Comparison of ENCODE assay signal across 9 mouse cellular contexts in the genomic region with DNA sequence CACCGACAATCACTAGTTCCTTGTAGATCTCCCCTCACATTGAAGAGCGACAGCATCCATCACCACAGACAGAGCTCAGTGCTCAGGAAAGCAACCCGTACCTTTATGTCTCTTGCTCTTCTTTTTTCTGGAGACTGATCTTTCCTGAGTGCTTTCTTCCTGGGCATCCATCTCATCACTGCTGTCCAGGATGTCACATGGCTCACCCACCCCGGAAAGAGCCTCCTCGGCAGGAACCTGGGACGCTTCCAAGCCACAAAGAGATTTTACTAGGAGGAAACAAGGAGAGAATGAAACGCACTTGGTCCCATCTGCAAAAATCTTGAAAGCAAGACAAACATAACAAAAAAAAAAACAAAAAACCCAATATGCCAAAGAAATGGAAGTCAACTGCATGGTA. TPM values are rescaled to one million over a fixed set of nuclear protein-coding genes. Genes with fewer than 3 reads are reported as not detected.
DNase-seq lines count a peak whose midpoint lies in the region; ATAC-seq and TF ChIP-seq lines count a peak whose summit lies in the region.
"Had no signal": no experiment of that assay in that cellular context is flagged by ENCODE, and none has a peak within 500 bp of the region (broad histone marks: within the 10 kb centered on the region; RNA-seq: fewer than 3 reads in every experiment).

No protein-coding gene starts in this region.

- 55% methylated on average over 7 of the region's 7 CpGs for WGBS in spleen, adult 2 months
- 89% methylated on average over 7 of the region's 7 CpGs for WGBS in forebrain, embryonic 12.5 days
- 51% methylated on average over 7 of the region's 7 CpGs for WGBS in liver, embryonic 12.5 days (ENCODE audit: insufficient replicate concordance)

- H3K9ac ChIP-seq in forebrain, embryonic 12.5 days, result peak overlapping the region; percentile 93
- H3K9ac ChIP-seq in liver, embryonic 12.5 days, result peak overlapping the region; percentile 91

- no peaks in the 10 kb centered on the region for H3K9me3 ChIP-seq in forebrain, embryonic 12.5 days
- H3K9me3 ChIP-seq in liver, embryonic 12.5 days (replicated peaks), result no peaks in the 10 kb centered on the region

- peaks cover 5% of the 10 kb centered on the region; the same call in 1 of the 2 replicates for H3K4me1 ChIP-seq in spleen, adult 2 months (ENCODE audit: control insufficient read depth, insufficient read depth, insufficient read length)
- peaks cover 15% of the 10 kb centered on the region for H3K4me1 ChIP-seq in forebrain, embryonic 12.5 days
- H3K4me1 ChIP-seq in liver, embryonic 12.5 days, result peaks cover 37% of the 10 kb centered on the region

- TF ChIP-seq CTCF in spleen, adult 2 months (IDR thresholded peaks at IDR 0.05; ENCODE audit: extremely low read depth, insufficient read depth, insufficient read length, insufficient replicate concordance), result no peak

- H3K4me2 ChIP-seq in forebrain, embryonic 12.5 days, result peak overlapping the region; percentile 80
- peak overlapping the region; percentile 87 for H3K4me2 ChIP-seq in liver, embryonic 12.5 days

- H3K27me3 ChIP-seq in spleen, adult 2 months (ENCODE audit: control insufficient read depth, insufficient read depth, low read length), result no peaks in the 10 kb centered on the region
- H3K27me3 ChIP-seq in forebrain, embryonic 12.5 days, result no peaks in the 10 kb centered on the region
- no peaks in the 10 kb centered on the region for H3K27me3 ChIP-seq in liver, embryonic 12.5 days (replicated peaks)

- no peak for ATAC-seq in forebrain, embryonic 12.5 days (ENCODE audit: low FRiP score)
- ATAC-seq in liver, embryonic 12.5 days, result no peak

- H3K4me3 ChIP-seq in spleen, adult 2 months (ENCODE audit: extremely low read depth, insufficient read depth, insufficient read length), result peak overlapping the region; percentile 23
- peak overlapping the region; percentile 92 for H3K4me3 ChIP-seq in forebrain, embryonic 12.5 days (replicated peaks)
- H3K4me3 ChIP-seq in liver, embryonic 12.5 days, result peak overlapping the region; percentile 90

- peaks cover 12% of the 10 kb centered on the region; the same call in 1 of the 2 replicates for H3K36me3 ChIP-seq in spleen, adult 2 months (ENCODE audit: control insufficient read depth, insufficient read depth, low read length)
- H3K36me3 ChIP-seq in forebrain, embryonic 12.5 days (replicated peaks), result peaks cover 31% of the 10 kb centered on the region
- H3K36me3 ChIP-seq in liver, embryonic 12.5 days, result peaks cover 45% of the 10 kb centered on the region

- TF ChIP-seq POLR2A in spleen, adult 2 months (IDR thresholded peaks at IDR 0.05; ENCODE audit: low read depth, low read length), result no peak

- DNase-seq in spleen, adult 2 months (ENCODE audit: low read depth in 1 of 2, low spot score in 2 of 2), result no peak
- DNase-seq in spleen, postnatal 14 days (ENCODE audit: low spot score in 2 of 2), result no peak
- DNase-seq in left cerebral cortex, postnatal 14 days (ENCODE audit: low spot score in 2 of 2), result no peak
- DNase-seq in right cerebral cortex, postnatal 36 days (ENCODE audit: low spot score in 2 of 2), result no peak
- DNase-seq in kidney, adult 9 months, result no peak
- DNase-seq: lung, postnatal 10 days had no signal

- H3K27ac ChIP-seq in spleen, adult 2 months (ENCODE audit: insufficient read depth, low read length), result no peak overlapping the region
- no peak overlapping the region for H3K27ac ChIP-seq in forebrain, embryonic 12.5 days
- peak overlapping the region; percentile 92; the same call in 1 of the 2 replicates for H3K27ac ChIP-seq in liver, embryonic 12.5 days

- intact Hi-C loops in left cerebral cortex, postnatal 14 days (cut with DNase I), result loop anchor here (5.0 to 10.0 kb wide), 2 partner anchors 57 to 254 kb away; partner anchors contain the start of gene Adipor1

RNA-seq across cellular contexts. Expression of gene Tmem183a, which starts 1.1 kb away (rescaled TPM):
- 39.2 and 42.2 TPM in 2 replicates for polyA plus RNA-seq in spleen, adult 2 months (2012; rRNA removed)
- 130 and 131 TPM in 2 replicates for polyA plus RNA-seq in forebrain, embryonic 12.5 days (2016; fragmentation: Nextera tagmentation; extraction: Ambion mirVana)
- polyA plus RNA-seq in liver, embryonic 12.5 days (2016; fragmentation: Nextera tagmentation; extraction: Ambion mirVana), result 62.9 and 69.7 TPM in 2 replicates
- total RNA-seq in left cerebral cortex, postnatal 14 days (2021), result 10 to 100 TPM; 67.6 to 95.0 TPM

RNA-seq across cellular contexts. Expression of gene 4933406M09Rik, which starts 25.1 kb away (rescaled TPM):
- not detected in 2 replicates for polyA plus RNA-seq in spleen, adult 2 months (2012; rRNA removed)
- polyA plus RNA-seq in forebrain, embryonic 12.5 days (2016; fragmentation: Nextera tagmentation; extraction: Ambion mirVana), result not detected in 2 replicates
- not detected in 2 replicates for polyA plus RNA-seq in liver, embryonic 12.5 days (2016; fragmentation: Nextera tagmentation; extraction: Ambion mirVana)
- total RNA-seq in left cerebral cortex, postnatal 14 days (2021), result not detected
- polyA plus RNA-seq: cortical plate, adult 2 months had no signal

RNA-seq across cellular contexts. Expression of gene Ppfia4, which starts 27.9 kb away (rescaled TPM):
- 20.1 and 28.5 TPM in 2 replicates for polyA plus RNA-seq in spleen, adult 2 months (2012; rRNA removed)
- polyA plus RNA-seq in forebrain, embryonic 12.5 days (2016; fragmentation: Nextera tagmentation; extraction: Ambion mirVana), result 3.1 and 3.2 TPM in 2 replicates
- polyA plus RNA-seq in liver, embryonic 12.5 days (2016; fragmentation: Nextera tagmentation; extraction: Ambion mirVana), result 1.5 TPM in 2 replicates
- 10 to 100 TPM; 55.0 to 61.6 TPM for total RNA-seq in left cerebral cortex, postnatal 14 days (2021)

RNA-seq across cellular contexts. Expression of gene Cyb5r1, which starts 44.7 kb away (rescaled TPM):
- polyA plus RNA-seq in spleen, adult 2 months (2012; rRNA removed), result 46.0 and 46.4 TPM in 2 replicates
- 19.2 and 21.5 TPM in 2 replicates for polyA plus RNA-seq in forebrain, embryonic 12.5 days (2016; fragmentation: Nextera tagmentation; extraction: Ambion mirVana)
- 23.0 and 24.8 TPM in 2 replicates for polyA plus RNA-seq in liver, embryonic 12.5 days (2016; fragmentation: Nextera tagmentation; extraction: Ambion mirVana)
- total RNA-seq in left cerebral cortex, postnatal 14 days (2021), result 10 to 100 TPM; 15.9 TPM

RNA-seq across cellular contexts. Expression of gene Adipor1, which starts 54.5 kb away (rescaled TPM):
- 106 and 122 TPM in 2 replicates for polyA plus RNA-seq in spleen, adult 2 months (2012; rRNA removed)
- polyA plus RNA-seq in forebrain, embryonic 12.5 days (2016; fragmentation: Nextera tagmentation; extraction: Ambion mirVana), result 61.1 and 65.1 TPM in 2 replicates
- 113 and 114 TPM in 2 replicates for polyA plus RNA-seq in liver, embryonic 12.5 days (2016; fragmentation: Nextera tagmentation; extraction: Ambion mirVana)
- 10 to 100 TPM; 63.4 to 66.2 TPM for total RNA-seq in left cerebral cortex, postnatal 14 days (2021)

Comparison
In these comparisons a context has a peak if more than half of its experiments do, and no peak if none do; other contexts are left out.
1. H3K4me3 ChIP-seq: peak in every context shown above with its lines; median percentile 92 in forebrain, embryonic 12.5 days; 90 in liver, embryonic 12.5 days; 23 in spleen, adult 2 months.